Mouse (Mus musculus) left cerebral cortex, postnatal 36 days (tissue): ENCODE data around the gene Il6st. TPM values are rescaled to one million over a fixed set of nuclear protein-coding genes. Genes with fewer than 3 reads are reported as not detected.

Source experiments
- total RNA-seq, 2 experiments: library from RNA; stranded (reverse); gene quantifications; 2 replicates each; pipeline ENCODE4 v1.2.3; 2021

The Il6st gene
- total RNA-seq, 2 experiments from 2014 or later = 76.3 to 79.5 TPM

Other genes with a start within 250 kb of the Il6st start
- 1 to 10 TPM; 3.5 to 4.8 TPM for gene Ankrd55, start 175.6 kb upstream of the Il6st start, total RNA-seq
- under 1 TPM in 1 of 2 experiments, not detected in 1; 0.75 TPM for gene Il31ra, start 130.3 kb downstream of the Il6st start, total RNA-seq
- gene Ddx4, start 188.4 kb downstream of the Il6st start, total RNA-seq = 1 to 10 TPM; 1.4 to 1.6 TPM
- 10 to 100 TPM; 18.3 to 28.3 TPM for gene Slc38a9, start 196.7 kb downstream of the Il6st start, total RNA-seq